Mouse (Mus musculus) intestine, embryonic 14.5 days (tissue): ENCODE measurements around the gene Ptger1. TPM values are rescaled to one million over a fixed set of nuclear protein-coding genes. Genes with fewer than 3 reads are reported as not detected.

ENCODE experiments used
- ATAC-seq: fragments of 200-750 bp; cut with Nextera tagmentation; replicated peaks from 2 replicates; pipeline ENCODE4 v1.8.0; 2017; ENCODE audit warnings: low read depth, moderate number of reproducible peaks, moderate TSS enrichment, moderate library complexity; ENCODE audit not compliant: low FRiP score, low TSS enrichment
- DNase-seq: peaks from one replicate; pipeline ENCODE4 v3.0.0-alpha.2; 2018; ENCODE audit warnings: low spot score
- H3K27ac ChIP-seq: fragments of 300-500 bp; sonication (generic); 2 replicates; pipeline ENCODE4 v1.5.1; 2014; ENCODE audit warnings: low read depth, mild to moderate bottlenecking, control low read depth
- H3K27me3 ChIP-seq: fragments of 300-500 bp; sonication (generic); replicated peaks from 2 replicates; pipeline ENCODE4 v1.6.1; 2014; ENCODE audit warnings: low read length, control low read depth; ENCODE audit not compliant: control insufficient read depth, insufficient read depth
- H3K36me3 ChIP-seq: fragments of 300-500 bp; sonication (generic); 2 replicates; pipeline ENCODE4 v1.6.1; 2014; ENCODE audit warnings: low read length, control low read depth; ENCODE audit not compliant: control insufficient read depth, insufficient read depth
- H3K4me1 ChIP-seq: fragments of 300-500 bp; sonication (generic); replicated peaks from 2 replicates; pipeline ENCODE4 v1.6.1; 2014; ENCODE audit warnings: low read length, control low read depth, mixed read lengths; ENCODE audit not compliant: control insufficient read depth, insufficient read depth
- H3K4me2 ChIP-seq: fragments of 300-500 bp; sonication (generic); 2 replicates; pipeline ENCODE4 v1.6.1; 2014; ENCODE audit warnings: low read length
- H3K4me3 ChIP-seq: fragments of 300-500 bp; sonication (generic); 2 replicates; pipeline ENCODE4 v1.5.1; 2014; ENCODE audit warnings: low read depth, low read length, control low read depth, mixed read lengths
- H3K9ac ChIP-seq: fragments of 300-500 bp; sonication (generic); 2 replicates; pipeline ENCODE4 v1.6.1; 2014; ENCODE audit warnings: mild to moderate bottlenecking, low read length
- H3K9me3 ChIP-seq: fragments of 300-500 bp; sonication (generic); 2 replicates; pipeline ENCODE4 v1.6.1; 2016; ENCODE audit warnings: low read length, control low read depth; ENCODE audit not compliant: control insufficient read depth
- WGBS: fragments of 180-500 bp; shearing (Covaris S2); extraction: QIAGEN DNeasy Blood & Tissue Kit; methylation state at CpG from one replicate; pipeline ENCODE4 v1.1.7; 2014; 5-methylcytosine and 5-hydroxymethylcytosine counted together
- polyA plus RNA-seq: library from polyadenylated mRNA; unstranded; fragments of >200 nt; fragmentation: Nextera tagmentation; extraction: Ambion mirVana; gene quantifications from 2 replicates; pipeline ENCODE4 v1.2.1, GENCODE M21; 2014

Gene Ptger1
- polyA plus RNA-seq, 1 experiment from 2014 or later: 2.0 TPM

GRCm38 (mm10) chr8:83697374-83698220 is 31.1 kb downstream of the Ptger1 start:
- no peak overlapping the region for H3K27ac ChIP-seq
- no peaks in the 10 kb centered on the region for H3K36me3 ChIP-seq
- H3K9me3 ChIP-seq: no peaks in the 10 kb centered on the region
- peaks cover 31% of the 10 kb centered on the region for H3K4me1 ChIP-seq
- no peaks in the 10 kb centered on the region for H3K27me3 ChIP-seq
- H3K4me2 ChIP-seq: peak overlapping the region; percentile 97
- no peak for ATAC-seq
- peak; percentile 64 for DNase-seq
- peak overlapping the region; percentile 85 for H3K4me3 ChIP-seq
- H3K9ac ChIP-seq: peak overlapping the region; percentile 86; the same call in 1 of the 2 replicates
- 38% methylated on average over 19 of the region's 19 CpGs for WGBS

- H3K9me3 ChIP-seq: no peaks in the 10 kb centered on the region
- H3K4me3 ChIP-seq: peak overlapping the region; percentile 85
- H3K4me1 ChIP-seq: peaks cover 31% of the 10 kb centered on the region
- ATAC-seq (peak; percentile 37), DNase-seq (no peak)
- H3K27me3 ChIP-seq: no peaks in the 10 kb centered on the region
- peak overlapping the region; percentile 75 for H3K27ac ChIP-seq
- peak overlapping the region; percentile 97 for H3K4me2 ChIP-seq
- 6% methylated on average over 15 of the region's 15 CpGs for WGBS
- no peaks in the 10 kb centered on the region for H3K36me3 ChIP-seq
- peak overlapping the region; percentile 86 for H3K9ac ChIP-seq
Observed at GRCm38 (mm10) chr8:83698291-83698660, 31.8 kb downstream of the Ptger1 start.

GRCm38 (mm10) chr8:83698661-83699453 is 32.4 kb downstream of the Ptger1 start, which contains the start of gene Pkn1:
TSS of gene Pkn1 (minus strand) at chr8:83699179.
- Histone ChIP-seq H3K36me3 (no peaks in the 10 kb centered on the region), H3K9me3 (no peaks in the 10 kb centered on the region), H3K4me3 (peak within 1 kb of the TSS; percentile 85), H3K4me1 (peaks cover 31% of the 10 kb centered on the region), H3K9ac (peak within 1 kb of the TSS; percentile 86), H3K27me3 (no peaks in the 10 kb centered on the region), H3K27ac (peak within 1 kb of the TSS; percentile 75), H3K4me2 (peak within 1 kb of the TSS; percentile 97)
- ATAC-seq: peak; percentile 90
- under 1% methylated on average over 73 of the region's 85 CpGs for WGBS
- DNase-seq: peak; percentile 88

GRCm38 (mm10) chr8:83699566-83699965 is 33.1 kb downstream of the Ptger1 start:
- no peaks in the 10 kb centered on the region for H3K36me3 ChIP-seq
- peaks cover 30% of the 10 kb centered on the region for H3K4me1 ChIP-seq
- H3K4me2 ChIP-seq: peak overlapping the region; percentile 97
- H3K9me3 ChIP-seq: no peaks in the 10 kb centered on the region
- DNase-seq: no peak
- H3K4me3 ChIP-seq: peak overlapping the region; percentile 85
- 19% methylated on average over 9 of the region's 9 CpGs for WGBS
- peak overlapping the region; percentile 75 for H3K27ac ChIP-seq
- H3K9ac ChIP-seq: peak overlapping the region; percentile 86
- ATAC-seq: no peak
- no peaks in the 10 kb centered on the region for H3K27me3 ChIP-seq

GRCm38 (mm10) chr8:83700423-83701085 is 34.1 kb downstream of the Ptger1 start:
- DNase-seq (no peak), ATAC-seq (no peak)
- Histone ChIP-seq H3K4me3 (no peak overlapping the region), H3K9ac (no peak overlapping the region), H3K4me2 (no peak overlapping the region), H3K27me3 (no peaks in the 10 kb centered on the region), H3K4me1 (peaks cover 28% of the 10 kb centered on the region), H3K9me3 (no peaks in the 10 kb centered on the region), H3K36me3 (no peaks in the 10 kb centered on the region), H3K27ac (no peak overlapping the region)
- 80% methylated on average over 9 of the region's 9 CpGs for WGBS

GRCm38 (mm10) chr8:83703426-83703825 is 36.9 kb downstream of the Ptger1 start:
- Histone ChIP-seq H3K36me3 (no peaks in the 10 kb centered on the region), H3K27ac (no peak overlapping the region), H3K9me3 (no peaks in the 10 kb centered on the region), H3K4me3 (no peak overlapping the region), H3K27me3 (no peaks in the 10 kb centered on the region), H3K4me2 (no peak overlapping the region), H3K4me1 (peaks cover 11% of the 10 kb centered on the region; the same call in 1 of the 2 replicates), H3K9ac (no peak overlapping the region)
- DNase-seq: no peak
- no peak for ATAC-seq
- 89% methylated on average over 4 of the region's 4 CpGs for WGBS

- no peak overlapping the region for H3K27ac ChIP-seq
- H3K4me2 ChIP-seq: no peak overlapping the region
- no peak overlapping the region for H3K4me3 ChIP-seq
- DNase-seq: no peak
- ATAC-seq: no peak
- no peaks in the 10 kb centered on the region for H3K4me1 ChIP-seq
- no peak overlapping the region for H3K9ac ChIP-seq
- no peaks in the 10 kb centered on the region for H3K36me3 ChIP-seq
- H3K27me3 ChIP-seq: no peaks in the 10 kb centered on the region
- 66% methylated on average over 5 of the region's 5 CpGs for WGBS
- no peaks in the 10 kb centered on the region for H3K9me3 ChIP-seq
Observed at GRCm38 (mm10) chr8:83706411-83706810, 39.9 kb downstream of the Ptger1 start.

GRCm38 (mm10) chr8:83707554-83707953 is 41.1 kb downstream of the Ptger1 start:
- H3K9ac ChIP-seq: no peak overlapping the region
- 67% methylated on average over 8 of the region's 8 CpGs for WGBS
- no peak overlapping the region for H3K27ac ChIP-seq
- H3K27me3 ChIP-seq: no peaks in the 10 kb centered on the region
- H3K4me3 ChIP-seq: no peak overlapping the region
- H3K9me3 ChIP-seq: no peaks in the 10 kb centered on the region
- H3K4me2 ChIP-seq: no peak overlapping the region
- ATAC-seq (no peak), DNase-seq (no peak)
- no peaks in the 10 kb centered on the region for H3K4me1 ChIP-seq
- H3K36me3 ChIP-seq: no peaks in the 10 kb centered on the region
